Mouse (Mus musculus): ENCODE measurements around the gene Cap2. TPM values are rescaled to one million over a fixed set of nuclear protein-coding genes. Genes with fewer than 3 reads are reported as not detected.

The Cap2 gene
- polyA plus RNA-seq, 1 experiment from 2014 or later, result 11.8 TPM

Other genes with a start within 250 kb of the Cap2 start
- 0.33 and 0.77 TPM in 2 replicates for gene Stmnd1, start 228.1 kb upstream of the Cap2 start, polyA plus RNA-seq (2015; fragmentation: Nextera tagmentation; extraction: Ambion mirVana)
- 2.6 and 3.2 TPM in 2 replicates for gene Rbm24, start 83.4 kb upstream of the Cap2 start, polyA plus RNA-seq (2015; fragmentation: Nextera tagmentation; extraction: Ambion mirVana)
- 6.7 and 7.5 TPM in 2 replicates for gene Fam8a1, start 167.7 kb downstream of the Cap2 start, polyA plus RNA-seq (2015; fragmentation: Nextera tagmentation; extraction: Ambion mirVana)
- gene Nup153, start 226.1 kb downstream of the Cap2 start, polyA plus RNA-seq (2015; fragmentation: Nextera tagmentation; extraction: Ambion mirVana), result 18.1 and 20.6 TPM in 2 replicates

Measured in lung, embryonic 16.5 days (tissue).